ENCODE assay signal across 9 mouse cellular contexts in the genomic region with DNA sequence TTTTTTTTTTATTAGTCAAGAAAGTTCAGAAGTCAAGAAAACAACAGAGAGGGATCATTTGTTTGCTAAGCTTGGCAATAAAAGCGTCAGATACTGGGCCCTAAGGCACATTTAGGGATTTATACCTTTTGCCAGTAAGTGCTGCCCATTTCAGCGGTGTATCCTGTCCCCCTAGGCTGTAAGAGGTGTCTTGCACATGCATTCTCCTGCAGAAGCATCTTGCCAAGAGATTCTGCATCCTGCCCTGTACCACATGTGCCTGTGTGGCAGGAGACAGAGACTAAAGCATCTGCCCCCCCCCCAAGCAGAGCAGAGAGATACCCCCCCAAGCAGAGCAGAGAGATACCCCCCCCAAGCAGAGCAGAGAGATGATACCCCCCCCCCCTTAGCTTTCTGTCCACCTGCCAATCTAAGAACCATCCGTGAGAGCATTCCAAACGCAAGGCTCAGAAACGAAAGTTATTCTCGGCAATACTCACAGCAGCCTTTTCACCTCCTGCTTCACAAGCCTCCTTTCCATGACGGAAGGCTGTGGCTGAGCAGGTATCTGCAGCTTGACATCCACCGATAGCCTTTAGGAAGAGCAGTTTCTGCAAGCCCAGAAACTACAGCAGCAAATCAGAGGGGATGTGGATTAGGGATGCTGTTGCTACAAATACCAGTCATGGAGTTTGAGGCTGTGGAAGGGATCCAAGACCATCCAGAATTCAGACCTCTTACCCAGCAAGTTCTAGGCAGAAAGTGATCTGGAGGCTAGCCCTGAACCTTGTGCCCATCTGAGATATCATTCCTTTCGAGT. TPM values are rescaled to one million over a fixed set of nuclear protein-coding genes. Genes with fewer than 3 reads are reported as not detected.
DNase-seq lines count a peak whose midpoint lies in the region; ATAC-seq and TF ChIP-seq lines count a peak whose summit lies in the region.
"Had no signal": no experiment of that assay in that cellular context is flagged by ENCODE, and none has a peak within 500 bp of the region (broad histone marks: within the 10 kb centered on the region; RNA-seq: fewer than 3 reads in every experiment).

D630023F18Rik (minus strand) TSS at position 641 of the 799 bp plus-strand sequence.

- no peak within 1 kb of the TSS for H3K4me3 ChIP-seq in lung, embryonic 14.5 days (ENCODE audit: low read depth, low read length)

- TF ChIP-seq CTCF in lung, embryonic 14.5 days (IDR thresholded peaks at IDR 0.05; ENCODE audit: low read depth): no peak

- H3K27ac ChIP-seq in lung, embryonic 14.5 days (ENCODE audit: low read depth): no peak within 1 kb of the TSS

- ATAC-seq in lung, embryonic 14.5 days (ENCODE audit: insufficient read depth): no peak
- ATAC-seq in CD4-positive, CD25-positive, alpha-beta regulatory T cell, adult 4 months: no peak

- WGBS in lung, embryonic 14.5 days: 15% methylated on average over 9 of the region's 9 CpGs

- no peaks in the 10 kb centered on the region for H3K27me3 ChIP-seq in lung, embryonic 14.5 days (ENCODE audit: insufficient read depth, low read length)

- no peaks in the 10 kb centered on the region for H3K36me3 ChIP-seq in lung, embryonic 14.5 days (ENCODE audit: insufficient read depth)

- no peaks in the 10 kb centered on the region for H3K4me1 ChIP-seq in lung, embryonic 14.5 days (ENCODE audit: insufficient read depth)

- no peak within 1 kb of the TSS for H3K9ac ChIP-seq in lung, embryonic 14.5 days

- peak; percentile 51 to 63 for DNase-seq in cerebellum, postnatal 10 days
- no peak for DNase-seq in cerebellum, adult 11-12 months
- DNase-seq in lung, embryonic 14.5 days: no peak
- DNase-seq in lung, postnatal 14 days: no peak
- peak; percentile 43 for DNase-seq in layer of hippocampus, adult 11-12 months (ENCODE audit: low spot score)
- peak; percentile 18 for DNase-seq in retina, embryonic 14.5 days (ENCODE audit: low spot score)
- DNase-seq in adrenal gland, adult (ENCODE audit: inconsistent age in 2 of 2, low spot score in 1 of 2): no peak

- no peaks in the 10 kb centered on the region for H3K9me3 ChIP-seq in lung, embryonic 14.5 days (ENCODE audit: low read depth, low read length)

- H3K4me2 ChIP-seq in lung, embryonic 14.5 days: peak within 1 kb of the TSS; percentile 39

RNA-seq across cellular contexts. Expression of gene D630023F18Rik, which starts in this region (rescaled TPM):
- 0.14 TPM in 1 of 2 replicates, not detected in the other for polyA plus RNA-seq in lung, embryonic 14.5 days (2014; fragmentation: Nextera tagmentation; extraction: Ambion mirVana)
- polyA plus RNA-seq in CD4-positive, CD25-positive, alpha-beta regulatory T cell, adult 4 months (2017; shearing (Covaris generic)): not detected
- polyA plus RNA-seq: C2C12 had no signal

Comparison
In these comparisons a context has a peak if more than half of its experiments do, and no peak if none do; other contexts are left out.
1. DNase-seq: peak in cerebellum, postnatal 10 days (2 of 2), layer of hippocampus, adult 11-12 months (single experiment) and retina, embryonic 14.5 days (single experiment); none in cerebellum, adult 11-12 months (single experiment), lung, embryonic 14.5 days (single experiment), lung, postnatal 14 days (single experiment) and adrenal gland, adult (0 of 2).